Mouse (Mus musculus) left cerebral cortex, postnatal 4 days (tissue): ENCODE results near the gene Timm13. TPM values are rescaled to one million over a fixed set of nuclear protein-coding genes. Genes with fewer than 3 reads are reported as not detected.

Experiments used
- DNase-seq: peaks from one replicate; pipeline ENCODE4 v3.0.0-alpha.2; 2022
- intact Hi-C: fragments of 180-260 bp; cut with DNase I; formaldehyde crosslinking; loops from one replicate; pipeline ENCODE4 v1.15.1; 2025
- total RNA-seq, 2 experiments: library from RNA; stranded (reverse); gene quantifications; 2 replicates each; pipeline ENCODE4 v1.2.3; 2021

Timm13 gene
- total RNA-seq, 2 experiments from 2014 or later = 147 TPM

DNA sequence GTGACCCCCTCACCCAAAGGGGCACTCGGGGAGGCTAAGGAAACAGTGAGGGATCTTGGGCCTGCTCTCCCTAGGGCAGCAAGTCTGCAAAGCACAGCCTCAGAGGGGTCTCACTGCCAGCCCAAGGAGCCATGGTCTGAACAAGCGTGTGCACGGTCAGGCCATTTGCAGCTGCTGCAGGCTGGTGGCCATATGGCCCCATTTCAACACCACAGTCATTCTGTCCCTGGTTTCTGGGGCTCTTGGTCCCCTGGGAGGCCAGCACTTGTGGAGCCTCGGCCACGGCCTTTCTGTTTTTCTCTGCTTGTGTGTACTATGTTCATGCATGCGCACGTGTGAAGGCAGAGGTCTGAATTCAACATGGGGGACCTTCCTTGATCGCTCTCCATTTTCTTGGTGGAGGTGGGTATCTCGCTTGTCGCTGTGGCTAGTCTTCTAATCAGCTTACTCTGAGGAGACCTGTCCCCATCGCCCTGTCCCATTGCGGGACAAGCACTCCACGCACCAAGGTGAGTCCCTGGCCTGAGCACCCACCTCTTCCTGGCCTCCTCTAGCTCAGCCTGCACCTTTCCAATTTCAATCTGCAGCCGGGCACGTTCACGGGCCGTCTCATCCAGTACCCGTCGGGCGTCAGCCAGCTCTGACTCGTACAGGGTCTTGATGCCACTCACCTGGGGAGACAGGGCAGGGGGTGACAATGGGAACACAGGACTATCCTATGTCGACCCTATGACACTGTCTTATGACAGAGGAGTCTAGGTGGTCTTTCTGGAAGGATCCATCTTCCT is 8.8 kb upstream of the Timm13 start:
- intact Hi-C loops = no loop called here
- no peak for DNase-seq

DNA sequence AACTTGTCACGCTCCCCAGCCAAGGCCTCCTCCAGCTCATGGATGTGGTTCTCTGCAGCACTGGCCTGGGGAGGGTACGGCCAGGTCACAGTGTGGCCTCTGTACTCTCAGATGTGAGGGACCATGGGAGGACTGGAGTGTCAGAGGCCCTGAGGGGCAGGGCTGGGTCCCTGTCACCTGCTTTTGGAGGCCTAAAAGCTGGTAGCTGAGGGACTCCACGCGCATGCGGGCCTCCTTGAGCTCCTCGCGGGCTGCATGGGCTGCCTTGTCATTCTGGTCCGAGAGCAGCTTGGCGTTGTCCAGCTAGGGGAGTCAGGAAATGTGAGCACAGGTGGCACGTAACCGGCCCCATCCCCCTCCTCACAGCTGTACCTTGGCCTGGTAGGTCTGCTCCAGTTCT is 3.9 kb upstream of the Timm13 start:
- intact Hi-C loops = no loop called here
- DNase-seq = no peak

DNA sequence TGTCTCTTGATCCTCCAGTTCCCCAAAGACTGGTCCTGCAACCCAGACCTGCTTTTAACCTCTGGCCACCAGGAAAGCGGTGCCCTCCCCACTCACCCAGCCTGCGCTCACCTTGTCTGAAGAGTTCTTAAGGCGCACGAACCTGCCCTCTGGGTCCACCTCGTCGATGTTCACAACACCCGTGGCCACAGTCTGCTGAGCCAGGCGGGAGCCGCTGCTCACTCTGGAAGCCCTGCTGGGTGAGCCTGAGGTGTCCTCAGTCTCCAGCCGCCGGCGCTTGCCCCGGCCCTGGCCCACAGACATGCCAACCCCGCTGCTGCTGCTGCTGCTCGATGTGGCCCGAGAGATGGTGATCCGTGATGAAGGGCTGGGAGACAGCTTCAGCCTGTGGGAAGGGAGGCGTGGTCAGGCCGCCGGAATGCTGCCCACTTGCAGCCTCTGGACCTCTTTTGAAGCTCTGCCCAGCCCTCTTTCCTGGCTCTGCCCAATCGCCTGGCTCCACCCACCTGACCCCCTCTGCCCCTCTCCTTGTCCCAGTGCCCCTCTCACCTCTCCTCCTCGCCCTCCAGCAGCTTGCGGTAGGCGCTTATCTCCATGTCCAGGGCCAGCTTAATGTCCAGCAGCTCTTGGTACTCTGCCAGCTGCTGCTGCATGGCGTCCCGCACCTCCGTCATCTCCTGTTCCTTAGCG is 3.4 kb upstream of the Timm13 start:
- intact Hi-C loops = no loop called here
- no peak for DNase-seq

DNA sequence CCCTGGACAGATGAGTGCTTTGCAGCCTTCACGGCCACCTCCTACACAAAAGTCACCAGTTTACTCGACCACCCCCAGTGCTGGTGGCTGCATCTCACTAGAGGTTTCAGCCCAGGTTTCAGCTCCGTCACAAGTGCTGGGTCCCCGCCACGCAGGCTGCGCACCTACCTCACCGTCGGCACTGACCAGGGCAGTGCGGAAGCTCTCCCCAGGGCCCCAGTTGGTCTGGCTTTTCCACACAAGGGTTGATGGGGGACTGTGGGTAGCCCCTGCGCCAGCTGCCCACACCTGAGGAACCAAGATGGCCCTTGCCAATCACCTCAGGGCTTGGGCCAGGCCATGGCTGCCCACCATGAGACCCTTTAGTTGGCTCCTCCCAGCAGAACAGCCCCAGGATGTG is 2.5 kb upstream of the Timm13 start:
- intact Hi-C loops = no loop called here

DNA sequence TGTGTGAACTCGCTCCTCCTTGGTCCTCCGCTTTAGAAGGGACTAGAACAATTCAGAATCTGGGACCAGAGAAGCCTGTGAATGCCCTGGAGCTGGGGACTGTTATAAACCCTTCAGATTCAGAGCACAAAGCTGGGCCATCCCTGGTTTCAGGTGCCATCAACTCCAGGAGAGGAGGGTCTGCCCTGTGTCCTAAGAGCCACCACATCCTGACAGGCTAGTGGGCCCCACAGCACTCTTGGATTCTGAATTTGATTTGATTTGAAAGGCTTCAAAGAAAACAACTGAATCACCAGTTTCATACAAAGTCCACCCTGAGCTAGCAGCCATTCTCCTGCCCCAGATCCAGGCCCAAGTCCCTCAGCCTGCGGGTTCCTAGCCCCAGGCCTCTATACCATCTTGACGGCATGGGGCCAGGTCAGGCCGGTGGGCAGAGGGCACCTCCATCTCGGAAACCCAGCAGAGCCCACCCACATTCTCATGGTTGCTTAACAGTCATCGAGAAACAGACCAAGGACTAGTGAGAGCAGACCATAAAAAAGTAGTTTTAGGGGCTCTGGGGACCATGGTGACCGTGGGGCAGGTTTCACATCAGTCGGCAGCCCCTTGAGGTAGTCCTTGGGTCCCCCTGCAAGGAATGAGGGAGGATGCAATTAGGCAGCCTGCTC is 1.6 kb upstream of the Timm13 start:
- intact Hi-C loops = no loop called here
- DNase-seq = no peak

More for the DNA sequence above, 2.5 kb upstream of the Timm13 start:
- no peak for DNase-seq

DNA sequence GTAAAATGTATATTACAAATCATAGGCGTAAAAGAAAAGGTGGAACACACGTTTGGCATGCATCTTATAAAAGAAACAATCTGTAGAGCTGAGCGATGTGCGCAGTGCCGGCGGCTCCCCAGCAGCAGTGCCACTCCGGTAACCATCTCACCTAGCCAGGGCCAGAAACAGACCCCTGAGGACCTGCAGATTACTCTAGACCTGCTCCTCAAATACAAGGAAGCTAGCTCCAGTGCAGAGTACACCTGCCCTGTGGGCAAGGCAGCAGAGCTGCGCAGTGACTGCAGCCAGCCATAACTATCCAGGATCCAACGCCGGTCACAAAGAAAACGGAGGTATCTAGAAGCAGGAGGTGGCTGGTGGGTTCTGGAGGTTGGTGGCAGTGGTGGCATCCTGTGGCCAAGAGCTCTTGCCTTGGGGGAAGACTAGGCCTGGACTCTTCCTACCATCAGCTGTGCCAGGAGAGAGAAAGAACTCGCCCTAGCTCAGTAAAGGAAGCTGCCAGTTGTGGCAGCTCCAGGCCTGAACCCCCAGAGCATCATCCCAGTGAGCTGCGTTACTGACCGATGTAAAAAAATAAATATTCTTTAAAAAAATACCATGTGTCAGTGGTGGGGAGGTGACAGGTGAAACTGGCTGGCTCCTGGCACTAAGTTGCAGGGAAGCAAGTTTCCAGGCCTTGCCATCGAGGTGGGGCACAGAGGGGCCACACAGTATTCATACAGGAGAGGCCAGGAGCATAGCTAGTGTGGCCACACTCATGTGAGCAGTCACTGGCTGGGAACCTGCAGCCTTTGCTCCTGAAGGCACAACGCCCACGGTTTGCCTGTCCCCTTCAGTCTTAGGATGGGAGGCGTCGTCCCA is 872 bp upstream of the Timm13 start:
- DNase-seq = no peak
- intact Hi-C loops = no loop called here

DNA sequence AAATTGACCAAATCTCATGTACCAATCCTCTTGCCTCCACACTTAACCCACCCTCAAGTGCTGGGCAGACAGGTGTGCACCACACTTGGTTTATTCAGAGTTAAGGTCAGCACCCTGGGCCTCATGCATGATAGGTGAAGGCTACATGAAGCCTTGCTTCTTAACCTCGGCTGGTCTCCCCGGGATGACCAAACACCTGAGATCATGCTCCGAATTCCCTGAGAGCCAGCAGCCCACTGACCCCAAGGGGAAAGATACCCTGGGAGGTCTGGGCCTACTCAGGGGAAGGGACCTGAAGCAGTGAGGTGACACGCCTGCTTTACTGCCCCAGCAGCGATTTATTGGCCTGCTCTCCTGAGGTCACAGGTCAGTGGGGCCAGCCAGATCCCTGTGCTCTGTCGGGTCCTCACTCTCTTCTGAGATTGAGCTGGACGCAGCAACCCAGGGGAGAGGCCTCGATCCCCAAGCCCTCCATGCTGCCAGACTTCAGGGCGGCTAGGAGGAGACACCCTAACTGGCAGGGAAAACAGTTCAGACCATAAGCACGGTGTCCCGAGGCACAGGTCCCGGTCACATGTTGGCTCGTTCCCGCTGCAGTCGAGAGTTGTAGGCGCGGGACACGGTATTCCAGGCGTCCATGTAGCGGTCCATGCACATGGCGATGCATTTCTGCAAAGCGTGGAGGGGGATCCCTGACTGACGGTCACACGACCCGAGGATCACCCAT is 1.0 kb downstream of the Timm13 start:
- intact Hi-C loops = no loop called here
- no peak for DNase-seq

DNA sequence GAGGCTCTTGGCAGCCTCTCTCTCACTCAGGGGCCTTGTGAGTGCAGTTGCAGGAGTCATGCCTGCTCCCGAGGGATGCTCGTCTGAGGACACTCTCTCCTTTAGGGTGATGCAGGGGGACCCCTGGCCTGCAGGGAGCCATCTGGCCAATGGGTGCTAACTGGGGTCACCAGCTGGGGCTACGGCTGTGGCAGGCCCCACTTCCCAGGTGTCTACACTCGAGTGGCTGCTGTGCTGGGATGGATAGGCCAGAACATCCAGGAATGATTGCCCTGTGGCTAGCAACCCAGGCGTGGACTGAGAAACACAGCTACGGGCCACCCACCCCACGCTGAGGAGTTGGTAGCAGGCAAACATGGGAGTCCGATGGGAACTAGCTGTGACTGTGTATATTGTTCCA is 1.7 kb downstream of the Timm13 start:
- intact Hi-C loops = no loop called here
- no peak for DNase-seq

DNA sequence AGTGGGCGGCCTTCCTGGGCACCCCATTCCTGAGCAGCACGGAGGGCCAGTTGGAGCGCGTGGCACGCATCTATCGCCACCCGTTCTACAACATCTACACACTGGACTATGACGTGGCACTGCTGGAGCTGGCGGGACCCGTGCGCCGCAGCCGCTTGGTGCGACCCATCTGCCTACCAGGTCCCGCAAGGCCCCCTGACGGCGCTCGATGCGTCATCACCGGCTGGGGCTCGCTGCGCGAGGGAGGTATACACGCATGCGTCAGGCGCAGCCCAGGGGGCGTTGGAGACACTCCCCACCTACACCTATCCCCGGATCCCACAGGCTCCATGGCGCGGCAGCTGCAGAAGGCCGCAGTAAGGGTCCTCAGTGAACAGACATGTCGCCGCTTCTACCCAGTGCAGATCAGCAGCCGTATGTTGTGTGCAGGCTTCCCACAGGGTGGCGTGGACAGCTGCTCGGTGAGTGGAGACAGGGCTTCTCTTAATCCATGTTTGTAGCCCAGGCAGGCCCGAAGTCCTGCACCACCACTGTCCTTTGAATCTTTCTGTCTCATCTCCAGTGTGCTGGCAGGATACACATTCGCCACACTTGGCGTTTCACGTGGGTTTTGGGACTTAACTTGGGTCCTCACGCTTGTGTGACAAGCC is 2.8 kb downstream of the Timm13 start:
- DNase-seq = no peak
- intact Hi-C loops = no loop called here

DNA sequence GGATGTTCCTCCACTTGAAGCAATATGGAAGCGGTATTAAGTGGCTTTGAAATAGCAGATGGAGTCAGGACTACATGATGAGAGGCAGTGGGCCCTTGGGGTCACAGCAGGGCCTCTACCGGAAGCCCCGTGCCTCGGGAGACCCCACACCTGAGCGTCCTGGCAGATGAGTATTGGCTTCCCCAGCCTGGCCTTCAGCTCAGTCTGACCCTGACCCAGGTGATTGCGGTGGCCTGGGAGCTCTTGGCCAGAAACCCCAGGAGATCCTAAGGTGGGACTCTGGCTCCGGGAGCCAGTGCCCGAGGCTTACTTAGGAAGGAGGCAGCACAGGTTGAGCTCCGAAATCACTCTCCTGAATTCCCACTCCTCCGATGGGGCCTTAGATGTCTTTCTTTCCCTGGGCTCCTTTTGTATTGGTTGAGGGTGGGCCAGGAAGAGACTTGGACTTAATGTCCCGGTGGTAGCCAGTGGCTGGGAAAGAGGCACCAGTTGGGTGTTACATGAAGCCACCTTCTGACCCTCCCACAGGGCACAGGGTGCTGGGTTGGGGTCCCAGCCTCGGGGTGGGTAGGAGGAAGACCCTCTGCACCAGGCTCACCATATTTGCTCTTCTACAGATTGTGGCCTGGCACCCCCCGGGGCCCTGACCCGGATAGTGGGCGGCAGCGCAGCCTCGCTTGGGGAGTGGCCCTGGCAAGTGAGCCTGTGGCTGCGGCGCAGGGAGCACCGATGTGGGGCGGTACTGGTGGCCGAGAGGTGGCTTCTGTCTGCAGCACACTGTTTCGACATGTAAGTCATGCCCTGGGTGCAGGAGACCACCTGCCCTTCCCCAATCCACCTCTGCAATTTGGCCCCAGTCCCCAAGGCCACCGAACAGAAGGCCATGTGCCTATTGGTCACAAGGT is 3.9 kb downstream of the Timm13 start:
- intact Hi-C loops = no loop called here
- DNase-seq = no peak

DNA sequence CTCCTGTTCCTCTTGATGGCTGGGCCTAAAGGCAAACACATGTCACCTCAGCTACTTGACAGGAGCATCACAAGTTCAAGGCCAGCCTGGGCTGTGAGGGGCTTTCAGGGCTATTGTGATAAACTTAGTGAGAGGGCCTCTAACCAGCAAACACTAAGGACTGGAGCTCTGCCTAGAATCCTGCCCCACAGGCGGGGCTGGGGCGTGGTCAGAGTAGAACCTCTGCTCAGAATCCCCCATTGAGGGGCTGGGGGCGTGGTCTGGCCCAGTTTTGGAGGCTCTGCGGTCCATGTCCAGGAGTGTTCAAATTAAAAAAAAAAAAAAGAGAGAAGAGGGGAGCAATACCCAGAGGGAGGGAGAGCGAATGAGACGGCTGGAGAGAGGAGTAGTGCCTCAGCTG is 5.1 kb downstream of the Timm13 start:
- intact Hi-C loops = no loop called here
- DNase-seq = no peak

DNA sequence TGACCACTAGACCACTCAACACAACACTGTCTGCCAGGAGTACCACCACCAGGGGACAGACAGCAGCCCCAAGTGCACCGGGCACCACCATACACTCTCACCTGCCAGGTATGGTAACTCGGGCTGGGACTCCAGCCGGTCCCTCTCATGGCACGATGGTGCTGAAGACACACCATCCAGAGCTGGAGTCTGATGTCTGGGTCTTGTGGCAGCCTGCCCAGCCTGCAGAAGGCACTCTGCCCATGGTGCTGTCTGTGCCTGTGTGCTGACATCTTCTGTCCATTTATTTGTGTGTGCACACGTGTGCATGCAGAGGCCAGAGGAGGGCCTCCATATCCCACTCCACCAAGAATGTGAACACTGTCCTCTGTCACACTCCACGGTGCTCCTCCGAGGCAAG is 5.7 kb downstream of the Timm13 start:
- DNase-seq = no peak
- intact Hi-C loops = no loop called here

DNA sequence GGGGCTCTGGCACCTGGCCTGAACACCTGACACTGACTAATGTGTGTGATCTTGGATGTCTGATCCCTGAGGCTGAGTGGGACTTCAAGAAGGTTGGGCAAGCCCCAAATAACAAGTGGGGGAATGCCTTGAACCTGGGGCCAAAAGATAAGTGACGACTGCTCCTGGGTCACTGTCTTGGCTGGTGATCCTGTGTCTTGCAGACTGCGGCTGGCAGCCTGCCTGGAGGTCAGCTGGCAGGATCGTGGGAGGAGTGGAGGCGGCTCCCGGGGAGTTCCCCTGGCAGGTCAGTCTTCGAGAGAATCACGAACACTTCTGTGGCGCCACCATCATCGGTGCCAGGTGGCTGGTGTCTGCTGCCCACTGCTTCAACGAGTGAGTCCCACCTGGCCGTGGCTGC is 13.6 kb downstream of the Timm13 start:
- DNase-seq = peak; percentile 70
- intact Hi-C loops = no loop called here

DNA sequence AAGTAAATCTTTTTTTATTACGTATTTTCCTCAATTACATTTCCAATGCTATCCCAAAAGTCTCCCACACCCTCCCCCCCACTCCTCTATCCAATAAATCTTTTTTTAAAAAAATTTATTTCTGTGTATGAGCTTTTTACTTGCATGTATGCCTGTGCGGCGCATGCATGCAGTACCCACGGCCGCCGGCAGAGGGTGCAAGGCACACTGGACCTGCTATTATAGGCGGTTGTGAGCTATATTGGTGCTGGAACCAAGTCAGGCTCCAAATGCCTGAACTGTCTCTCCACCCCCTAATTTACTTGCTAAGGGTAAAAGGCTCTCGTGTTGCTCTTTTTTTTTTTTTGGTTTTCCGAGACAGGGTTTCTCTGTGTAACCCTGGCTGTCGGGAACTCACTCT is 19.5 kb downstream of the Timm13 start:
- intact Hi-C loops = loop anchor here (5.0 kb wide), 1 partner anchor 59 kb away; no protein-coding TSS in a partner anchor
- peak; percentile 79 for DNase-seq

DNA sequence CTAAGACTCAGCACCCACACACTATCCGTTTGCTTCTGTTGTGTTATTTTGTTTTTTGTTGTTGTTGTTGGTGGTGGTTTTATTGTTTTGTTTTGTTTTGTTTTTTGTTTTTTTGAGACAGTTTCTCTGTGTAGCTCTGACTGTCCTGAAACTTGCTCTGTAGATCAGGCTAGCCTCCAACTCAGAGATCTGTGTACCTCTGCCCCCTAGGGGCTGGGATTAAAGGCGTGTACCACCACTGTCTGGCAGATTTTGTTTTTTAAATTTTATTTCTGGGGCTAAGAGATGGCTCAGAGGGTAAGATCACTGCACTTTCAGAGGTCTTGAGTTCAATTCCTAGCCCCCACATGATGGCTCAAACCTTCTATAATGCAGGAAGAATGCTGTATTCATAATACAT is 19.9 kb downstream of the Timm13 start:
- DNase-seq = no peak
- intact Hi-C loops = loop anchor here (5.0 kb wide), 1 partner anchor 59 kb away; no protein-coding TSS in a partner anchor

DNA sequence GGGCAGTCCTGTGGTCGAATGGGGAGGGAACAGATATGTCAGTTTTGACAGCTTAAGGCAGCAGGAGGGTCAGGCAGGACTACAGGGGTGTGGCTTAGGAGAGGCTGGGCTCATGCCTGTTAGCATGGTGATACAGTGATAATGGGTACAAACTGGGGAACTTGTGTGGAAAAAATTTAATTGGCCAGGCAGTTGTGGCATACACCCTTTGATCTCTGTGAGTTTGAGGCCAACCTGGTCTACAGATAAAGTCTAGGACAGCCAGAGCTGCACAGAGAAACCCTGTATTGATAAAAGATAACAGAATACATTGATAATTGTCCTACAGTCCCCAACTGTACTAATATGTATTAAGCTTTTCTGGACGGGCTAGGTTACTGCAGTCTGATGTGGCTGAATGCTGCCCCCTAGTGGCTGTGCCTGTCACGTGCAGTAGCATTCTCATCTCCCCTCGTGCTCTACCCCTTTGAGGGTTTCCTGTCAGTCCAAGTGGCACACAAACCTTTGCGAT is 20.6 kb downstream of the Timm13 start:
- intact Hi-C loops = loop anchor here (5.0 kb wide), 1 partner anchor 58 kb away; no protein-coding TSS in a partner anchor
- DNase-seq = peak; percentile 64

DNA sequence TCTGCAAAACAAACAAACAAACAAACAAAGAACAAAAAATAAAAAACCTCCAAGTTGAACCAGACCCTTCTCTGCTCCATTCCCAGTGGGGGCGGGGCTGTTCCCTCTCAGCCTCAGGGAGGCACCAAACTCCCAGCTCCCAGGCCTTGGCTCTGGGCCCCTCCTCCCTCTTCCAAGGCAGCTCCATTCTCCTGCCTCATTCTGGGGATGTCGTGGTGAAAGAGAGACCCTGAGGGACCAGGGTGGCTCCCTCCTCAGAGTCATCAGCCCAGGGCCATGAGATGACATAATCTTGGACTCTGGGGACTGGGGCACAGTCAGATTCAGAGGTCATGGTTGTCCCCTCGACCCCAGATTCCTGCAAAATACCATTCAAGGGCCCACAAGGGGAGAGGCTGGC is 24.2 kb downstream of the Timm13 start:
- intact Hi-C loops = no loop called here
- DNase-seq = no peak

DNA sequence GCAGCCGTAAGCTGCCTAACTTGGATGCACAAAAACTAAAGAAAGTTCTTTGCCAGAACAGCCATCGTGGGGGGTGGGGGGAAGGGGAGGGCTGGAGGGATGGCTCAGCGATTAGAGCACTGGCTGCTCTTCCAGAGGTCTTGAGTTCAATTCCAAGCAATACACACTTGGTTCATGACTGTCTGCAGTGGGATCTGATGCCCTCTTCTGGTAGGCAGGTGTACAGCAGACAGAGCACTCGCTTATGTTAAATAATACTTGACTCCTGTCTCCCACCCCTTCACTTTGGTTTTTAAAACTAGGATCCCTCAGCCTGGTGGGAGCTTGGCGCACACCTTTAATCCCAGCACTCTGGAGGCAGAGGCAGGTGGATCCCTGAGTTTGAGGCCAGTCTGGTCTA is 24.7 kb downstream of the Timm13 start:
- intact Hi-C loops = no loop called here
- peak; percentile 64 for DNase-seq
